Mouse (Mus musculus): ENCODE results near the gene Anapc5.

Gene Anapc5

GRCm38 (mm10) chr5:122799379-122800344 lies 21.5 kb downstream of the Anapc5 start:
- in situ Hi-C loops (cut with MboI, MseI): no loop called here

GRCm38 (mm10) chr5:122798557-122799378 lies 22.4 kb downstream of the Anapc5 start:
- in situ Hi-C loops (cut with MboI, MseI): no loop called here

- in situ Hi-C loops (cut with MboI, MseI): no loop called here
Observed at GRCm38 (mm10) chr5:122797866-122798265, 23.3 kb downstream of the Anapc5 start.

- in situ Hi-C loops (cut with MboI, MseI): no loop called here
Observed at GRCm38 (mm10) chr5:122788696-122789095, 32.4 kb downstream of the Anapc5 start.

- in situ Hi-C loops (cut with MboI, MseI): no loop called here
Observed at GRCm38 (mm10) chr5:122786035-122786819, 34.9 kb downstream of the Anapc5 start.

- in situ Hi-C loops (cut with MboI, MseI): no loop called here
Observed at GRCm38 (mm10) chr5:122783726-122784406, 37.3 kb downstream of the Anapc5 start.

GRCm38 (mm10) chr5:122782066-122782465 lies 39.1 kb downstream of the Anapc5 start:
- in situ Hi-C loops (cut with MboI, MseI): no loop called here

- in situ Hi-C loops (cut with MboI, MseI): no loop called here
Observed at GRCm38 (mm10) chr5:122780791-122781432, 40.2 kb downstream of the Anapc5 start.

- in situ Hi-C loops (cut with MboI, MseI): no loop called here
Observed at GRCm38 (mm10) chr5:122779277-122779834, 41.8 kb downstream of the Anapc5 start, which contains the start of gene Camkk2. TSS of gene Camkk2 (minus strand) at chr5:122779409.

- in situ Hi-C loops (cut with MboI, MseI): no loop called here
Observed at GRCm38 (mm10) chr5:122778231-122779226, 42.6 kb downstream of the Anapc5 start.

GRCm38 (mm10) chr5:122777322-122777721 lies 43.8 kb downstream of the Anapc5 start:
- in situ Hi-C loops (cut with MboI, MseI): no loop called here

GRCm38 (mm10) chr5:122775646-122776286 lies 45.4 kb downstream of the Anapc5 start:
- in situ Hi-C loops (cut with MboI, MseI): no loop called here

GRCm38 (mm10) chr5:122774743-122775611 lies 46.2 kb downstream of the Anapc5 start:
- in situ Hi-C loops (cut with MboI, MseI): no loop called here

- in situ Hi-C loops (cut with MboI, MseI): no loop called here
Observed at GRCm38 (mm10) chr5:122773756-122774155, 47.4 kb downstream of the Anapc5 start.

GRCm38 (mm10) chr5:122771428-122771827 lies 49.7 kb downstream of the Anapc5 start:
- in situ Hi-C loops (cut with MboI, MseI): no loop called here

- in situ Hi-C loops (cut with MboI, MseI): no loop called here
Observed at GRCm38 (mm10) chr5:122770806-122771261, 50.3 kb downstream of the Anapc5 start.

GRCm38 (mm10) chr5:122770304-122770703 lies 50.8 kb downstream of the Anapc5 start:
- in situ Hi-C loops (cut with MboI, MseI): no loop called here

Measured in regulatory T cell (primary cell).